Mouse (Mus musculus) C2C12 (cell line): ENCODE data around the gene Ccdc188.

Experiments used
- CEBPB ChIP-seq: IDR thresholded peaks from one replicate; pipeline ENCODE4 v1.6.1; 2011; ENCODE audit warnings: low read depth, mild to moderate bottlenecking, control low read depth, moderate library complexity
- CTCF ChIP-seq: IDR thresholded peaks from one replicate; pipeline ENCODE4 v1.5.1; 2011; ENCODE audit not compliant: control insufficient read depth, insufficient read depth, insufficient read length
- MYOD1 ChIP-seq: IDR thresholded peaks from one replicate; pipeline ENCODE4 v1.6.1; 2011; ENCODE audit warnings: low read depth; ENCODE audit not compliant: control insufficient read depth, insufficient read length
- USF1 ChIP-seq: IDR thresholded peaks from one replicate; pipeline ENCODE4 v1.6.1; 2011; ENCODE audit warnings: low read depth, mild to moderate bottlenecking, control low read depth, moderate library complexity

DNA sequence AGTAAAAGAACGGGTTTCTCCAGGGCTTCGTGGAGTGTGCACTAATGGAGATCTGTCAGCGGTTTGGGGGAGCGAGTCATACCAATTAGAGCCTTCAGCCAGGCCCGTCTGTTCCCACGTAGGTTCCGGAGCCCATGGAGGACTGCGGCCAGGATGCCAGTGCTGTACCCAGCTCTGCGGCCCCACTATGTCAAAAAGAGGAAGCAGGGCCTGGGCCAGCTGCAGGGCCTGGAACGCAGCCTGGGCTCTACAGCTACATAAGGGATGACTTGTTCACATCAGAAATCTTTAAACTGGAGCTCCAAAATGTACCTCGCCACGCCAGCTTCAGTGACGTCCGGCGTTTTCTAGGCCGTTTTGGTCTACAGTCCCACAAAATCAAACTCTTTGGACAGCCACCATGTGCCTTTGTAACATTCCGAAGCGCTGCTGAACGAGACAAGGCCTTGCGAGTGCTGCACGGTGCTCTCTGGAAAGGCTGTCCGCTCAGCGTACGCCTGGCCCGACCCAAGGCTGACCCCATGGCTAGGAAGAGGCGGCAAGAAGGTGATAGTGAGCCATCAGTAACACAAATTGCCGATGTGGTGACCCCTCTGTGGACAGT lies 31.8 kb downstream of the Ccdc188 start:
- TF ChIP-seq MYOD1 (no peak), CEBPB (no peak), CTCF (no peak), USF1 (no peak)
